Mouse (Mus musculus): ENCODE data around the gene Pnkp. TPM values are rescaled to one million over a fixed set of nuclear protein-coding genes. Genes with fewer than 3 reads are reported as not detected.

Pnkp gene
- 10 to 100 TPM; 83.9 to 88.5 TPM for total RNA-seq (2023)

GRCm38 (mm10) chr7:44857042-44857552 is at the start of gene Pnkp:
Gene Pnkp, plus strand, starts transcription at chr7:44857139.

GRCm38 (mm10) chr7:44815721-44816469 is 41.0 kb upstream of the Pnkp start, which contains the start of the genes Nup62 and Il4i1:
Gene Nup62, plus strand, starts transcription at chr7:44816088.
Gene Il4i1, plus strand, starts transcription at chr7:44816387.

GRCm38 (mm10) chr7:44816470-44817021 is 40.4 kb upstream of the Pnkp start, which contains the start of gene Atf5:
Gene Atf5, minus strand, starts transcription at chr7:44816658.

GRCm38 (mm10) chr7:44848561-44849415 is 8.2 kb upstream of the Pnkp start, which contains the start of the genes Akt1s1 and Tbc1d17:
Gene Akt1s1, plus strand, starts transcription at chr7:44848991.
Gene Tbc1d17, minus strand, starts transcription at chr7:44849079.

GRCm38 (mm10) chr7:44869697-44870528 is 13.0 kb downstream of the Pnkp start, which contains the start of gene Ptov1:
Gene Ptov1, minus strand, starts transcription at chr7:44869788.

GRCm38 (mm10) chr7:44892276-44892921 is 35.5 kb downstream of the Pnkp start, which contains the start of gene Med25:
Gene Med25, minus strand, starts transcription at chr7:44892712.

GRCm38 (mm10) chr7:44895593-44896434 is 38.9 kb downstream of the Pnkp start, which contains the start of gene Fuz:
Gene Fuz, plus strand, starts transcription at chr7:44896079.

Other genes with a start within 250 kb of the Pnkp start
- gene Myh14, start 186.3 kb upstream of the Pnkp start, total RNA-seq (2023) = 1 to 10 TPM in 1 of 2 experiments, under 1 TPM in 1; 0.15 to 1.3 TPM
- gene Izumo2, start 148.4 kb upstream of the Pnkp start, total RNA-seq (2023) = not detected
- gene Vrk3, start 108.7 kb upstream of the Pnkp start, total RNA-seq (2023) = 10 to 100 TPM; 57.7 to 61.2 TPM
- gene Zfp473, start 106.1 kb upstream of the Pnkp start, total RNA-seq (2023) = 1 to 10 TPM in 1 of 2 experiments, under 1 TPM in 1; 0.33 to 1.1 TPM
- 10 to 100 TPM; 26.2 to 31.2 TPM for gene Nup62, start 41.1 kb upstream of the Pnkp start, total RNA-seq (2023)
- gene Il4i1, start 40.8 kb upstream of the Pnkp start, total RNA-seq (2023) = 10 to 100 TPM; 12.7 to 14.3 TPM
- gene Atf5, start 40.5 kb upstream of the Pnkp start, total RNA-seq (2023) = 1 to 10 TPM; 4.7 to 6.0 TPM
- 10 to 100 TPM; 28.4 to 31.3 TPM for gene Akt1s1, start 8.1 kb upstream of the Pnkp start, total RNA-seq (2023)
- 10 to 100 TPM; 78.0 to 79.4 TPM for gene Tbc1d17, start 8.1 kb upstream of the Pnkp start, total RNA-seq (2023)
- gene Ptov1, start 12.6 kb downstream of the Pnkp start, total RNA-seq (2023) = 10 to 100 TPM; 59.0 to 65.1 TPM
- gene Med25, start 35.6 kb downstream of the Pnkp start, total RNA-seq (2023) = 10 to 100 TPM; 51.0 to 54.3 TPM
- 10 to 100 TPM in 1 of 2 experiments, 1 to 10 TPM in 1; 8.5 to 13.7 TPM for gene Fuz, start 38.9 kb downstream of the Pnkp start, total RNA-seq (2023)
- 10 to 100 TPM; 65.0 to 66.5 TPM for gene Ap2a1, start 72.4 kb downstream of the Pnkp start, total RNA-seq (2023)
- gene Tsks, start 86.1 kb downstream of the Pnkp start, total RNA-seq (2023) = not detected
- 1 to 10 TPM in 1 of 2 experiments, under 1 TPM in 1; 0.63 to 2.0 TPM for gene Cpt1c, start 117.7 kb downstream of the Pnkp start, total RNA-seq (2023)
- 10 to 100 TPM; 73.2 to 92.6 TPM for gene Prmt1, start 129.4 kb downstream of the Pnkp start, total RNA-seq (2023)
- gene Irf3, start 140.5 kb downstream of the Pnkp start, total RNA-seq (2023) = 100 to 1,000 TPM in 1 of 2 experiments, 10 to 100 TPM in 1; 99.4 to 105 TPM
- gene Bcl2l12, start 141.6 kb downstream of the Pnkp start, total RNA-seq (2023) = 10 to 100 TPM; 12.7 to 21.1 TPM
- 10 to 100 TPM; 79.7 to 88.3 TPM for gene Scaf1, start 159.2 kb downstream of the Pnkp start, total RNA-seq (2023)
- 100 to 1,000 TPM; 157 to 168 TPM for gene Rras, start 160.8 kb downstream of the Pnkp start, total RNA-seq (2023)
- gene Prr12, start 195.7 kb downstream of the Pnkp start, total RNA-seq (2023) = 10 to 100 TPM; 36.6 to 38.5 TPM
- 10 to 100 TPM; 43.8 to 49.1 TPM for gene Nosip, start 205.3 kb downstream of the Pnkp start, total RNA-seq (2023)
- 10 to 100 TPM; 14.4 to 16.2 TPM for gene Prrg2, start 205.5 kb downstream of the Pnkp start, total RNA-seq (2023)
- gene Rcn3, start 235.1 kb downstream of the Pnkp start, total RNA-seq (2023) = 1 to 10 TPM; 3.8 to 4.9 TPM
- 100 to 1,000 TPM; 134 to 157 TPM for gene Fcgrt, start 246.7 kb downstream of the Pnkp start, total RNA-seq (2023)